Mouse (Mus musculus): Measurements from ENCODE around the gene Tenm2. TPM values are rescaled to one million over a fixed set of nuclear protein-coding genes. Genes with fewer than 3 reads are reported as not detected.

Tenm2 gene
- total RNA-seq, 2 experiments from 2014 or later, result 0.42 to 2.3 TPM

DNA sequence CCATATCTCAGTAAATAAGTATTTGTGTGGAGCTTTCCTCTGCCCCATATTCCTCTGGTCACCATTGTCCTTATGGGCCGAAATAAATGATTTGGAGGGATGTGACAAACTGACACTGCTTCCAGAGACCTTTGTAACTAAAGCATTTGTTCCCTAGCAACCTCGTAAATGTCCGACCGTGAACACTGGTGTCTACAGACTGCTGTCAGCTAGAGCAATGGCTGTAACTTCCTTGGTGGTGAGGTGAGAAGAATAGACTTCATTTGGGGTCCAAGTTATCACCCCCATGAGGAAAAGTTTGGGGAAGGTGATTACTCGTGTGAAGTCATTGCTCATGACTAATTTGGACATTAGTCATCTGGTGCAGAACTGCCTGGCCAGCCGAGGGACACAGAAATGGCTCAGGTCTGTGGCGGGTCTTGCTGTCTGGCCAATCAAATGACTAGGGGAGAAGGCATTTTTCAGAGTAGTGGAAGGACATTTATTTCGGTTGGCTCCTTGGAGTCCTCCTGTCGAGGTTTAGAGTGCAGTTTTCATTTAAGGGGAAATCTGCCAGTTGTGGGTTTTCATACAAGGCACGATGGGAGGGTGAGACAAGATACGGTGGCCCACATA, 1062.6 kb downstream of the Tenm2 start:
- no peak for DNase-seq

DNA sequence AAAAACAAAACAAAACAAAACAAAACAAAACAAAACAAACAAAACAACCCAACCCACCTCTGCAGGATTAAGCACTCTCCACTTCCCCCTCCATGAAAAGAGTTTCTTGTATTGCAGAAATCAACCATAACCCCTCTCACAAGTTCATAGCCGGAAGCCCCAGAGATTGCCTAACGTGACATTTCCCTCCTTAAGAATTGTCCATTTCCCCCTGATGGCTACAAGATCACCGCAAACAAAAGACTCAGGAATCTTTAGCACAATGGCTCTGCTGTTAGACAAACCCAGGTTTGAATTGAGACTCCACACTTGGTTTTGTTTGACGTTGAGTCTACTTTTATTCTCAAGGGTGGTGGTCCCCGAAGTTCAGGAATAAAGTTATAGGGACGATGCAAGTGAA, 1063.2 kb downstream of the Tenm2 start:
- no peak for DNase-seq

DNA sequence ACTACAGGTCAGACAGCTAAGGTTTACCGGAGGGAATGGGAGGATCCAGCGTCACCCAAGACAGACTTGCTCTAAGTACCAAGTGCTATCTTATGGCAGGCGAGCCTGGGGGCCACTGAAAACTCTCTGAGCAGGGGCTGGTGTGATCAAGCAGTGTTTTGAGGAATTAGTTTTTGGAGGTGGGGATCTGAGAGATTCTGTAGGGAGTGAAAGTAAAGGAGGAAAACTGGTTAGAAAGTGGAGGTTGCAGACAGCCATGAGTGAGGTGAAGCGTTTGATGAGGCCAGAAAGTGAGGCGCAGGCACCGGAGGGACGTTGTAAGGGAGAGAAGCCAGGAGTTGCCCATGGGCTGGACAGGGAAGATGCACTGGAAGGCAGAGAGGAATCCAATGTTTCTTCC, 1063.8 kb downstream of the Tenm2 start:
- DNase-seq, result no peak

DNA sequence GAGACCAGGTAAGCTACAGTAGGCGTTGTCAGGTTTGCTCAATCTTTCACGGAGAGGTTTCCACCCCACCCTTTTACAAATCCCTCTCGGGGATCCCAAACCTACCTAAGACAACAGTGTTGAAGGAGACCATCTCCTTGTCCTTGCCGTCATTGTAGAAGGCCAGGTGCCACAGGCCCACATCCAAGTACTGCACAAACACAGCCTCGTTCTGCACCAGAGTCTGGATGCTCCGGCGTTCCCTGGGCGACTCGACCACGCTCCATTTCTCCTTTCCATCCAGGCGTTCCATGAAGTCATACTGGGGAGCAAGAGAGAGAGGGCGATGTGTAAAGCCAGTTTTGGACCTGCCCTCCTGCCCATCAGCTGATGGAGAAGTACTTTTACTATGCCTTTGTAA, 1064.5 kb downstream of the Tenm2 start:
- DNase-seq, result no peak

DNA sequence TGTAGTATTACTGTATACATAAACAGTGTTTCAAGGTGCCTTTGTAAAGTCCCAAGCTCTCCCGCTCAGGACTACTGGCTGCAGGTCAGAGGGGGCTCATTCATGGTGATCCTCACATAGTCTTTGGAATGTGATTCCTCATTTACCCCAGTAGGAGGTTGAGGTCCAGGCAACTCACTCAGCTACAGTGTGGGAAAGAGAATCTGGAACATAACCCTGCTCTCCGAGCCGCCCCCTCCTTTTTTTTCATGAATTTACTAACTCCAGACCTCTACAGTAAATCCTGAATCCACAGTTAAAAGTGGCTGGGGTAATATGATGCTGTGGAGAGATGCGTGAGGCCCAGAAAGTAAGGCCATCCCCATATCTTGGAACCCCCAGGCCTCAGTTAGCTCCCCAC, 1066.0 kb downstream of the Tenm2 start:
- no peak for DNase-seq

DNA sequence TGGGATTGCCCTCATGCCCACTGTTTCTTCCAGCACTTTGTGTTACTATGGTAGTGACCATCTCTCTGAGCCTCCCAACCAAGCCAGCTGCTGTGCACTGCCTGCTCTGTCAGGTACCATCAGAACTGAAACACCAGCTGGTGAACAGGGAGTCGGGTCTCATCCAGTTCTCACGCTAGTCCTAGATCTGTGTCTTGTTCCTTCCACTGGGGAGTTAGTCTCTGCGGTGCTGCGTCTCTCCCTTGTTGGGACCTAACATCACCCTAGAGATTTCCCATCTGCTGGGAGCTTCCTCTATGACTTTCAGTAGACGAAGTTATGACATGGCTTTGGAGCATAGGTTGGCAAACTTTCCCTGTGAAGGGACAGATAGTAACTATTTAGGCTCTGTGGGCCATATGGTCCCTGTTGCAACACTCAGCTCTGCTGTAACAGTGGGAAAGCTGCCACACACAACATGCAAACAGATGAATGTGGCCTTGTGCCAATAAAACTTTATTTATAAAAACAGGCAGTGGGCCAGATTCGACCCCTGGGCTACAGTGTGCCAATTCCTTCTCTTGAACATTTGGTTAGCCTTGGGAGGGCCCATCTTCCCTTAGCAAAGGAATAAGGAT, 1066.7 kb downstream of the Tenm2 start:
- no peak for DNase-seq

DNA sequence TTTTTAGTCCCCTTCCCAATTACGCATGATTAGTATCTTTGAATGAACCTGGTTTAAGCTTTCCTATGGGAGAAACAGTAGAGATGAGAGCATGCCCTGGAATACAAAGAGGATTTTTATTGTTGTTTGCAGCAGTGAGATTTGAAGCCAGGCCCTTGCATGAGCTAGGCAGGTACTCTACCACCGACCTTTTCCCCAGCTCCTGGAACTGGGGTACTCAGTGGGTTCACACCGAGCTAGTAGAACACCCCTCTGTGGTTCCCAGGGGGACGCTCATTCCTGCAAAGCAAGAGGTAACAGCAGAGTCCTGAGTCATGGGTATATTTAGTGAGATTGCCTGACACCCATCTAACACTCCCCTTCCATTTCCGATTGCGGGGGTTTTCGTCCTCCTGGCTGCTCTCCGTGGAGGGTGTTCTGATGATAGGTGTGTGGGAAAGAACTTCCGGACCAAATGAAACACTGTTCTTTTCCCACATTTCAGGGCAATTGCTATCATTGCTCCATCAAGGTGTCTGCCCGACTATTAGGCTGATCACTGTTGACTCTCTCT, 1067.9 kb downstream of the Tenm2 start:
- no peak for DNase-seq

DNA sequence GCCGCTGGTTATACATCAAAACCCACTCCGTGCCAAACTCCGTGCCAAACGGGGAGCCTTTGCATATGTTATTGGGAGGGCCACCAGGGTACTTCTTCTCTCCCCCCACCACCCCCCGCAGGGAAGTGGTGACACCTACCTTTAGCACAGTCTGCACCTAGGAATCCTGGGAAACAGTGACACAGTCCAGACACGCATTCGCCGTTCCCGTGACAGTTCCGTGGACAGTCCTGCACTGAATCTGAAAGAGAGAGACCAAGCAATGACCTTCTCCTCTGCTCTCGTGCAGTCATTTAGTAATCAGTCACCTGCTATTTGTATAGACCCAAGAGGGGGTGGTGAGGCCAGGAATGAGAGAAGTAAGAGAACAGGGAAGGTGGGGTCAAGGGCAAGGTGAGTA, 1072.2 kb downstream of the Tenm2 start:
- DNase-seq, result no peak

DNA sequence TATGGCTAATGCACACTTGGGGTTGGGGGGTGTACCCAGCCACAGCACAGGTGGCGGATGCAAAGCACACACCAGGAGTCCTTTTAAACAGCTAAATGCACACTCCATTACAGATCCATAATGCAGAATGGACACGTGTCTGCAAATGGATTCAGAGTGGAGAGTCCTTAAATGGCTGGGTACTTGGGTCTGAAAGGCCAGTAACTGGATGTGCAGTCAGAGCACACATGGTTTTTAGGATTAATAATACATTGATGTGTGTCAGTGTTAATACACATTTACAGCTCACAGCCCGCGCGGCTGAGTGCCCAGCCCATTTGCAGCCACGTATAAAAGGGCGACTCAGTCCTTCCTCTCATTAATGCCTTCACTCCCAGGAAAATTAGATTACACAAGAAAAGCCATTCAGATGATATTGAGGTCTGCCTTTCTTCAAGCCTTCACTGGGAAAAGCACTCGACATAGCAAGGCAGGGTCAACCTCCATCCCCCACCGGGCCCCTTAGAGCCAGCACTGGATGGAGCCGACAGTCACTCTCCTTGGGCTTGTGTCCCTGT, 1073.9 kb downstream of the Tenm2 start:
- DNase-seq, result no peak

DNA sequence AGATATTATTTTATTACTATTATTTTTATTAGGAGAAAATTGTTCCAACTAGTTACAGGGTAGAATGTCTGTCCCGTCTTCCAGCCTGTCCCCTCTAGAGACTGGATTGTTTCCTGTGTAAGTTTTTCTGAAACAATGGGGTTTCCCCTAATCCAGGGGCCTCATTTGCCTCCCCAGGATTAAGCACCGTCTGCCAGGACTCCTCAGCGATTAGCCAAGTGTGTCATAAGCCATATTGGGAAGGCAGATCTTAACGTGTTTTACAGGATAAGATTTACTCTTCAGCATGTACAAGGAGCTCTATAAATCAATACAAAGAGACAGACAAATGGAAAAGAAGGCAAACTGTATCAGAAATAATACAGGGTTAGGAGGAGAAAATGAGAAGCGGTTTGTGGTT, 1082.3 kb downstream of the Tenm2 start:
- no peak for DNase-seq

DNA sequence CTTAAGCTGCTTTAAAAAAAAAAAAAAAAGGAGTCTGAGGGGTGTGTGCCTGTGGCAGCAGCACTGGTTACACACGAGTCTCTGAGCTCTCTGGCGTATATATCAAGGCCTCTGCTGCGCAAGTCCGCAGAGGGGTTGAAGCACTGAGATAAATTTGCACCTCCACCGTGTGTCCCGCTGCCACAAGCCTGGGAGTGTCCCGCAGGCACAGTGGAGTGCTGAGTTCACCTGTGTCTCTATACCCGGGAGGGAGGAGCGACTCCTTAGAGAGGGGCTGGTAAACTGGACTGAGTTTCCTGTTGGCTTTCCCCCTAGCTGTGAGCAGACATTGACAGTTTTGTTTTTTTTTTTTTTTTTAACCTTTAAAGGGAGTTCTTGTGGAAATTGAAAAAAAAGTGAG, 1082.8 kb downstream of the Tenm2 start:
- DNase-seq, result no peak

DNA sequence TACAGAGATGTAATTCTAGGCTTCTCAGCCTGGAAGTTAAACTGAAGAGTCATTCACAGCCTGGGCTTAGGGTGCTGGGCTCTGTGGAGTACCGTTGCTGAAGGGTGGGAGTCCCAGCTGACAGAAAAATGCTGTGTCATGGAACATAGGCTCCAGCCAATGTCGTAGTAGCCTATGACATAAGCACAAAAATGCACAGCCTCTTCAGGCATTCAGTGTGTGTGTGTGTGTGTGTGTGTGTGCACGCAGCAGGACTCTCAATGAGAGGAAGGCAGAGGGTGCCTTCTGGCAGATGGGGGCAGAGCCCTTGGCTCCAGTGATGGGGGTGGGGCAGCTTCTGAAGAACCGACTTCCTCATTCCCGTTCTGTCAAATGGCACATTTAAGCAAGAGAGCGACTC, 1083.5 kb downstream of the Tenm2 start:
- DNase-seq, result no peak

DNA sequence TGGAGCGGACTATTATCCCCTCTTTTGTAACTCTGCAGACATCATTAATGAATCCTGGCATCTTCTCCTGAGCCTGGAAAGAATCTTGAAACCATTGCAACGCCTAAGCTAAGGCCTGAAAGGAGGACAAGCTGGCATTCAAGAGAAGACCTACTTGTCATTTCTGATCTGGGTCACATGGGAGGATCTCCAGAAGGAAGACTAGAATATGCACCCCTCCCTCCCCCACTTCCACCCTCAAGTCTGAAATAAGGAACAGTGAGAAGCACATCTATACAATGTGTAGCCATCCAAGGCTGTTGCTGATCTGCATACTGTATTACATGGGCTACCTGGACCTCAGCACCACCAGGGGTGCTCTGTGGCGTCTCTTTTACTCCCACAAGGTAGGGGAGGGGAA, 1086.7 kb downstream of the Tenm2 start:
- no peak for DNase-seq

DNA sequence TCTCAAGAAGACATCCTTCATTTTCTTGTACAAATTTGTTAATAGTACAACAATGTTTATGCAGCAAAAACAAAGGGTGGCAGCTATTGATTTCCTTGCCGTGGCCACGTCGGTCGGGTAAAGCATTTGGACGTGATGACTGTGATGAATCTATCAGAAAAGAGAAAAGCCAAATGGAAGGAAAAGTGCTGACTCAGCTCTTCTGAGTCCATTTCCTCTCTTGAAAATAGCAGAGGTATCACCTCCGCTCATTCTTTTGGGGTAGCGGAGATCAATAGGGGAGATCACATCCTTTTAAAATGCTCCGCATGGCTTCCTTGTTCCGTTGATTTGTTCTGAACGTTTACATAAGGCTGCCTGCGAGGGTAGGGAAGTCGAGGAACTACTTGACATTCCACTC, 1090.7 kb downstream of the Tenm2 start:
- DNase-seq, result no peak

DNA sequence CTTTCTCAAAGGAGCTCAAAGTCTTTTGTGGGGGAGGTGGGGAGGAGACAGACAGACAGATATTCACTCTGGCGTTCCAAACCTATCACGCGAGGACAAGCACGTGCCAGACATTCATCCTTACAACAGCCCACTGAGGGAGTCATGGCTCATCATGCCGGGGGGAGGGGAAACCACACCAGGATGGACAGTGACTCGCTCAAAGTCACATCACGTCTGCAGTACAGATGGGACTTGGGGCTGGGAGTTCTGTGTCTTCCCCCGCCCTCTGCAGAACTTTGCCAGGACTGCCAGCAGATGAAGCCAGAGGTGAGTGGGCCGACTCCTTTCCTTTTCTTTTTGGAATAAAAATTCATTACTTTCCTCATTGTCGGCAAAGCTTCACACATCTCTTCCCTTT, 1095.4 kb downstream of the Tenm2 start:
- no peak for DNase-seq

DNA sequence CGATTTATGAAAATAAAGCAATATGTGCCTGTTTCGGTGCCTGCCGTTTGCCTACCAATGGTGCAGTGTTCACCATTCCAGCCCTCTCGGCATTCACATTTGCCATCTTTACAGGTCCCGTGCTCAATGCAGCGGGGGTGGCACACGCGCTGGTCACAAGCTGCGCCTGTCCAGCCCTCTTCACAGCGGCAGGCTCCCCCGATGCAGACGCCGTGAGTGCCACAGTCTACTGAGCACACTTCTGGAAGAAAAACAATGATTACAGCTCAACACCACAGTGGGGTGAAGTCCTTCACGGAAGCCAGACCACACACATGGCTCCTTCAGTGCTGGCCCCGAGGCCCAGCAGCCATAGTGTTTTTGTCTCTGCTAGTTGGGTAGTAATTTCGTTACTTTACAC, 1096.2 kb downstream of the Tenm2 start:
- no peak for DNase-seq

DNA sequence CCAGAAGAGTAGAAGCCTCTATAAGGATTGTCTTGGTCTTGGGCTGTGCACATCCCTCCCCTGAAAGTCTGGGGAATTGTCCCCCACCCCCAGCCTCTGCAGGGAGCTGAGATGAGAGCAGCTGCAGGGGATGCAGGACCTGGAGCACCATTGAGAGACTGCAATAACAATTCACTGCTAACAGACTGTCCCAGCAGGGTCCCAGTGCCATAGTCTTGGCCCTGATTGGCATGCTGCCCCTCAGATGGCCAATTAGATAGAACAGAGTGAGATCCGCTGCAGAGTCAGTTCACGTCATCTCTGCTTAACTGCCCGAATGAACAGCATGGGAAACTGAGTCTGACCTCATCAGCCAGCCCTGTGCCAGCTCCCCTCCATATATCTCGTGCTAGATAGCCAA, 1097.9 kb downstream of the Tenm2 start:
- DNase-seq, result no peak

DNA sequence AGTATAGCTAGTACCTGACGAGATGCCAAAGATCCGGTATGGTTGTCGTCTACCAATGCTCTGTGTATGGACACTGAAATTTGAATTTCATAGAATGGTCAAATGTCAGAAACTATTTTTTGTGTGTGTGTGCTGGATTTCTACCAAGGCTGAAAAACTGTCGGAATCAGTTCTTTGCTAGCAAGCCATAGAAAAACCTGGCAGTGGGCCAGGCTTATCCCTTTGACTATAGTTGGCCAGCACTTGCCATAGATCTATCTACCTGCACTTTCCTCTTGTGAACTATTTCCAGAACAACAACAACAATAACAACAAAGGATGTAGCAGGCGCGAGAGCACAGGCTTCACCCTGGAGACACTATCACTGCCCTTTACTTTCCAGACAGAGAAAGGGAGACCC, 1098.5 kb downstream of the Tenm2 start:
- DNase-seq, result no peak

DNA sequence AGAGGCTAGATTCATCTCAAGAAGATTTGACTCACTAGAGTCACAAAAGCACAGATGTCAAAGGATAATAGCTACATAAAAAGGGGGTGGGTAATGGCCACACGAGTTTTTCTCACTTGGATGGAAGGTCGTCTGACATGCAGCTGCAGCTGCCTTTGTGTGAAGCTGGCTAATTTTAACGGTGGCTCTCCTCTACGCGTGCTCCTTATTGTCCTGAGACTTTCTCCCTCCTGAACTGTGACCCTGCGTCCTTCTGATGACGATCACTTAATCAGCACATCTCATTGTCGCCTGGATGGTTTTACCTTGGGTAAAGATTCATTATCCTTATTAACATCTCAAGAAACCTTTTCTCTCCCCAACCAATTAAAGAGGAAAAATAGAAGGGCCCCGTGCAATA, 1101.1 kb downstream of the Tenm2 start:
- no peak for DNase-seq

DNA sequence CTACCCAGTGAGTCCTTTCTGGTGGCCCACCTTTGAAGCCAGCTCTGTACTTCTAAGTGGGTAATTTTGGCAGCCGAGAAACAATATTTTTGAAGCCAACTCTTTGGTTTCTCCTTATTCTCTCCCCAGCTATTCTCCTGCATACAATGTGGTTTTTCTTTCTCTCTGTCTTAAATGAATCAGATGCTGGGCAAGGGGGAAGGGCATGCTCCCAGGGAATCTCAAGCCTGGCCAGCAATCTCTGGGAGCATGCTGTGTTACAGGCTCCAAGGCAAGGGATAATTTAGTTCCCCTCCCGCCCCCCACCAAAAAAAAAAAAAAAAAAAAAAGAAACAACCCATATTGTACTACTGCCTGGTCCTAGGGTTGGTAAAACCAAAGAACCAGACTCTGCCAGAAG, 1112.5 kb downstream of the Tenm2 start:
- DNase-seq, result no peak

DNA sequence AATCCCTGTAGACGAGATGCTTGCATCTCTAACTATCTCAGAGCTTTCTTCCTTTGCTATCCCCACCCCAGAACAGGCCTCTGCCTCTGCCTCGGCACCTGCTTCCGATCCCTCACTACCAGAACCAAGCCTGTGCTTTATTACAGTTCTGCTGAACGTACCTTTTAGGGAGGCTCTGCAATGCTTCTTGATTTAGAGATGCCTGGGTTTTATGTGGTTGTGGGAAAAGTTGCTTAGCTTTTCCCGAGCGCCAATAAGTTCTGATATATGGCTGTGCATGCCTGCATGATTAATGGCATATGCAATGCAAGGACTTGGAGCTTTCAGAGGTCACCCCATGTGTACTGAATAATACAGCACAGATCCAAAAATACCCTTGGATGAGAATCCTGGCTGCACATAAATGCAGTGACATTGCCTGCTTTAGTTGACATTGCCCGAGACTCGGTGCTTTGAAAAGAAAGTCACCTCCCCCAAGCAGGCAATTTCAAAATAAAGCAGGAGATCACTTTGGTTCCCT, 1114.3 kb downstream of the Tenm2 start:
- DNase-seq, result no peak

DNA sequence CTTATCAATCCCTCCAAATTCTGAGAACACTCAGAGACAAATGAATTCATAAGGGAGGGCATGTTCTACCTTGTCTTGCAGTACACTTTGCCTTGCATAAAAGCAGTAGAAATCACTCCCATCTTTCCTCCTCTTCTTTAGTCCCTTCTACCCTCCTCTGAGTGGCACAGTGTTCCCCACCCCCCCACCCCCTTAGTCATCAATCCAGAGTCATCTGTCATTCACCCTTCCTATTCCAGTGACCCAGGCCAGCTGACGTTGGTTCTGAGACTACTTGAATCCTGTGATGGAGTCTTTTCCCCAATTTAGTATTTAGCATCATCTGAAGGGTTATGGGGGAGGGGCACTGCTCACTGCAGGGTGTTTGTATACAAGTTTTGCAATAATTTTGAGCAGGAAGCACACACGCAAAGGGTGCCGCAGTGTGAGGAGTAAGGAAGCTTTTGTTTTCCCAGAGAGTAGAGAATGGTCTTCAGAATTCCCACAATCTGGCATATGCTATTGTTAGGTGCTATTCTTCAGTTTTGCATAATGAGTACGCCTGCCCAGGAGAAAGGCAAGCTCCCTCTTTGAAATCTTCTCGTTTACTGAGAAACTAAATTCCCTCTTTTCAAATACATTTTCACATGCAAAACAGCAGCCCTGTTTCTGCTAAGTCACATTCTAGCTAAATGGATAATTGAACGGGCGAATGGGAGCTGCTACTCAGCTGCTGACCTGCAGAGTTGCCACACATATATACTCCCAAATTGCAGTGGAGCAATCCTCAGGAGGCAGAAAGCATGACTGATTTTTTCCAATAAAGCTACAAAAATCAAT, 1115.0 kb downstream of the Tenm2 start:
- no peak for DNase-seq

DNA sequence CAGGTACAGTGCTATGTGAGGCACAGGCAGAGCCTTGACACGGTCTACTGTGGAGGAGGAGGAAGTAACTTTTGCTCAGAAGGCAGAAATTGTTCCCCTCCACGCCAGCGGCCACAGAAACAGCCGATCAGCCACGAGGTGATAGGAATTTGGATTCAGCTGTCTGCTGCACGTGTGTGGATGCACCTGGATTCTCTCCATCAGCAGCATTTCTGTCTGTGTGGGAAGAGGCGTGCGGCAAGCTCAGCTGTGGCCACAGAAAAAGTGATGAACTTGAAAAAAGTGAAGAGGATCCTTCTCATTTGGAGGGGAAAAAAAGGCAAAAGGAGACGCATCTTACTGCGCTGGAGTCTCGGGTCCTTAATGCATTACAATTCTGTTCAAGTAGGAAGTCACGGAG, 1122.4 kb downstream of the Tenm2 start:
- no peak for DNase-seq
